Comparison of ENCODE assay signal across 7 mouse cellular contexts in genomic region chr7:112158316-112158741, GRCm38 (mm10). TPM values are rescaled to one million over a fixed set of nuclear protein-coding genes. Genes with fewer than 3 reads are reported as not detected.
A peak's percentile ranks its signal among the peaks of the same experiment; 100 is the strongest.
DNase-seq lines count a peak whose midpoint lies in the region; ATAC-seq lines count a peak whose summit lies in the region.

No protein-coding gene starts in this region.

- H3K9me3 ChIP-seq in forebrain, embryonic 11.5 days (ENCODE audit: control insufficient read depth, low read length) = no peaks in the 10 kb centered on the region
- no peaks in the 10 kb centered on the region for H3K9me3 ChIP-seq in midbrain, embryonic 12.5 days

- H3K27me3 ChIP-seq in forebrain, embryonic 11.5 days (ENCODE audit: control insufficient read depth, insufficient read depth, low read length) = peaks cover 9% of the 10 kb centered on the region
- H3K27me3 ChIP-seq in midbrain, embryonic 12.5 days = peaks cover 32% of the 10 kb centered on the region

- peak overlapping the region; percentile 45 for H3K4me3 ChIP-seq in forebrain, embryonic 11.5 days (ENCODE audit: low read depth, low read length)
- peak overlapping the region; percentile 48 for H3K4me3 ChIP-seq in midbrain, embryonic 12.5 days

- no peaks in the 10 kb centered on the region for H3K36me3 ChIP-seq in forebrain, embryonic 11.5 days (ENCODE audit: control insufficient read depth, insufficient read depth, low read length)
- no peaks in the 10 kb centered on the region for H3K36me3 ChIP-seq in midbrain, embryonic 12.5 days

- under 1% methylated on average over 23 of the region's 23 CpGs for WGBS in forebrain, embryonic 11.5 days
- 2% methylated on average over 23 of the region's 23 CpGs for WGBS in midbrain, embryonic 12.5 days

- peak overlapping the region; percentile 56 for H3K9ac ChIP-seq in forebrain, embryonic 11.5 days (ENCODE audit: low read length)
- H3K9ac ChIP-seq in midbrain, embryonic 12.5 days (replicated peaks) = peak overlapping the region; percentile 62; the same call in 1 of the 2 replicates

- H3K4me2 ChIP-seq in forebrain, embryonic 11.5 days (ENCODE audit: low read depth, low read length, severe bottlenecking) = peak overlapping the region; percentile 73
- peak overlapping the region; percentile 67 for H3K4me2 ChIP-seq in midbrain, embryonic 12.5 days (replicated peaks)

- H3K27ac ChIP-seq in forebrain, embryonic 11.5 days (ENCODE audit: low read depth, low read length) = no peak overlapping the region
- H3K27ac ChIP-seq in midbrain, embryonic 12.5 days (replicated peaks) = no peak overlapping the region

- H3K4me1 ChIP-seq in forebrain, embryonic 11.5 days (replicated peaks; ENCODE audit: control insufficient read depth, insufficient read depth, low read length) = peaks cover 6% of the 10 kb centered on the region; the same call in 1 of the 2 replicates
- H3K4me1 ChIP-seq in midbrain, embryonic 12.5 days = peaks cover 19% of the 10 kb centered on the region

- peak; percentile 19 for DNase-seq in urinary bladder, postnatal 14 days (ENCODE audit: low spot score)
- DNase-seq in urinary bladder, postnatal 36 days (ENCODE audit: low spot score in 2 of 2) = no peak
- DNase-seq in forebrain, embryonic 11.5 days (ENCODE audit: low spot score) = peak; percentile 79
- peak; percentile 77 for DNase-seq in kidney, postnatal 10 days
- no peak for DNase-seq in layer of hippocampus, adult 9-11 months

- peak; percentile 66 for ATAC-seq in forebrain, embryonic 11.5 days (replicated peaks; ENCODE audit: low FRiP score)
- peak; percentile 59 for ATAC-seq in midbrain, embryonic 12.5 days (ENCODE audit: low FRiP score, low read depth)
- no peak for ATAC-seq in erythroid progenitor cell, adult 5-6 weeks (replicated peaks; ENCODE audit: low FRiP score, poor library complexity, severe bottlenecking)

RNA-seq across cellular contexts. Expression of gene Dkk3, which starts 0.5 kb away (rescaled TPM):
- 15.0 and 18.7 TPM in 2 replicates for polyA plus RNA-seq in forebrain, embryonic 11.5 days (2014; fragmentation: Nextera tagmentation; extraction: Ambion mirVana)
- 20.1 and 22.4 TPM in 2 replicates for polyA plus RNA-seq in midbrain, embryonic 12.5 days (2016; fragmentation: Nextera tagmentation; extraction: Ambion mirVana)
- not detected in 2 replicates for total RNA-seq in erythroid progenitor cell, adult 5-6 weeks (2015; ENCODE audit: low replicate concordance)
- total RNA-seq in erythroid progenitor cell, adult 5-6 weeks (2017; ENCODE audit: low replicate concordance) = not detected in 2 replicates

Comparison
In these comparisons a context has a peak if more than half of its experiments do, and no peak if none do; other contexts are left out.
1. DNase-seq: peak in urinary bladder, postnatal 14 days (single experiment), forebrain, embryonic 11.5 days (single experiment) and kidney, postnatal 10 days (single experiment); none in urinary bladder, postnatal 36 days (0 of 2) and layer of hippocampus, adult 9-11 months (single experiment).